In genomic region chr19:23401469-23402135, GRCm38 (mm10) we compare ENCODE assay signal across 9 mouse cellular contexts. TPM values are rescaled to one million over a fixed set of nuclear protein-coding genes. Genes with fewer than 3 reads are reported as not detected.
A peak's percentile ranks its signal among the peaks of the same experiment; 100 is the strongest.
DNase-seq lines count a peak whose midpoint lies in the region; ATAC-seq and TF ChIP-seq lines count a peak whose summit lies in the region.
"Had no signal": no experiment of that assay in that cellular context is flagged by ENCODE, and none has a peak within 500 bp of the region (broad histone marks: within the 10 kb centered on the region; RNA-seq: fewer than 3 reads in every experiment).

No protein-coding gene starts in this region.

- no peak overlapping the region for H3K9ac ChIP-seq in lung, embryonic 16.5 days (ENCODE audit: low read length)
- no peak overlapping the region for H3K9ac ChIP-seq in embryonic facial prominence, embryonic 14.5 days (ENCODE audit: low read depth, low read length)
- no peak overlapping the region for H3K9ac ChIP-seq in stomach, postnatal 0 days (ENCODE audit: low read length)

- ATAC-seq in lung, embryonic 16.5 days (ENCODE audit: low read depth) = peak; percentile 88
- no peak for ATAC-seq in embryonic facial prominence, embryonic 14.5 days (ENCODE audit: low read depth)
- peak; percentile 71; the same call in 1 of the 2 replicates for ATAC-seq in stomach, postnatal 0 days (ENCODE audit: low FRiP score, low TSS enrichment)

- peak overlapping the region; percentile 15; the same call in 1 of the 2 replicates for H3K27ac ChIP-seq in lung, embryonic 16.5 days (ENCODE audit: low read length)
- no peak overlapping the region for H3K27ac ChIP-seq in embryonic facial prominence, embryonic 14.5 days (replicated peaks; ENCODE audit: low read depth, low read length)
- peak overlapping the region; percentile 53; the same call in 1 of the 2 replicates for H3K27ac ChIP-seq in stomach, postnatal 0 days (replicated peaks)
- H3K27ac ChIP-seq: left cerebral cortex, adult 2 months had no signal

- H3K4me2 ChIP-seq in lung, embryonic 16.5 days (ENCODE audit: low read depth, low read length) = no peak overlapping the region
- H3K4me2 ChIP-seq in embryonic facial prominence, embryonic 14.5 days (ENCODE audit: low read depth, low read length) = no peak overlapping the region
- H3K4me2 ChIP-seq in stomach, postnatal 0 days (replicated peaks; ENCODE audit: low read depth) = no peak overlapping the region

- no peak for DNase-seq in lung, adult 2 months
- peak; percentile 42 for DNase-seq in embryonic facial prominence, embryonic 14.5 days (ENCODE audit: low spot score)
- peak; percentile 59 to 70 for DNase-seq in kidney, postnatal 4 days
- no peak for DNase-seq in stomach, postnatal 0 days (ENCODE audit: low spot score)
- DNase-seq in right cerebral cortex, postnatal 4 days = no peak
- DNase-seq in c-Kit-positive CD71-positive TER-119-positive erythroid progenitor cells, embryonic 14.5 days (ENCODE audit: low spot score) = no peak
- no peak for DNase-seq in cerebellum, adult 11-12 months

- no peaks in the 10 kb centered on the region for H3K36me3 ChIP-seq in lung, embryonic 16.5 days (ENCODE audit: control insufficient read depth, insufficient read depth, low read length)
- H3K36me3 ChIP-seq in embryonic facial prominence, embryonic 14.5 days (ENCODE audit: control insufficient read depth, insufficient read depth, low read length) = no peaks in the 10 kb centered on the region
- no peaks in the 10 kb centered on the region for H3K36me3 ChIP-seq in stomach, postnatal 0 days (ENCODE audit: control insufficient read depth, insufficient read depth, low read length)

- 40% methylated on average over 12 of the region's 12 CpGs for WGBS in lung, embryonic 16.5 days
- WGBS in lung, adult 2 months = 50% methylated on average over 12 of the region's 12 CpGs
- 56% methylated on average over 12 of the region's 12 CpGs for WGBS in embryonic facial prominence, embryonic 14.5 days
- WGBS in stomach, postnatal 0 days = 35% methylated on average over 12 of the region's 12 CpGs

- H3K4me1 ChIP-seq in lung, embryonic 16.5 days (replicated peaks; ENCODE audit: control insufficient read depth, insufficient read depth, low read length) = peaks cover 6% of the 10 kb centered on the region; the same call in 1 of the 2 replicates
- H3K4me1 ChIP-seq in lung, adult 2 months (ENCODE audit: control insufficient read depth, insufficient read depth, low read length) = peaks cover 2% of the 10 kb centered on the region; the same call in 1 of the 2 replicates
- 0 out of 2 replicates have a peak, but pooled peaks cover 3% of the 10 kb centered on the region for H3K4me1 ChIP-seq in embryonic facial prominence, embryonic 14.5 days (ENCODE audit: control insufficient read depth, insufficient read depth, low read length)
- no peaks in the 10 kb centered on the region for H3K4me1 ChIP-seq in stomach, postnatal 0 days (replicated peaks; ENCODE audit: control insufficient read depth, insufficient read depth)

- TF ChIP-seq CTCF in lung, adult 2 months (IDR thresholded peaks at IDR 0.05; ENCODE audit: insufficient read depth, low read length) = no peak
- TF ChIP-seq CTCF in stomach, postnatal 0 days (IDR thresholded peaks at IDR 0.05; ENCODE audit: low read depth) = no peak

- no peaks in the 10 kb centered on the region for H3K9me3 ChIP-seq in lung, embryonic 16.5 days (ENCODE audit: control insufficient read depth, low read length)
- H3K9me3 ChIP-seq in embryonic facial prominence, embryonic 14.5 days (ENCODE audit: control insufficient read depth, low read length) = no peaks in the 10 kb centered on the region
- H3K9me3 ChIP-seq in stomach, postnatal 0 days (ENCODE audit: control insufficient read depth, low read length) = no peaks in the 10 kb centered on the region

- H3K4me3 ChIP-seq in lung, embryonic 16.5 days (ENCODE audit: low read length) = no peak overlapping the region
- no peak overlapping the region for H3K4me3 ChIP-seq in lung, adult 2 months (replicated peaks; ENCODE audit: extremely low read depth, low read depth, low read length)
- no peak overlapping the region for H3K4me3 ChIP-seq in embryonic facial prominence, embryonic 14.5 days (ENCODE audit: low read depth, low read length)
- H3K4me3 ChIP-seq in stomach, postnatal 0 days (ENCODE audit: low read depth, low read length) = no peak overlapping the region
- H3K4me3 ChIP-seq: left cerebral cortex, adult 2 months had no signal

- TF ChIP-seq EP300 in stomach, postnatal 0 days (optimal IDR thresholded peaks at IDR 0.05) = no peak

- no peak for TF ChIP-seq POLR2A in lung, adult 2 months (IDR thresholded peaks at IDR 0.05; ENCODE audit: borderline replicate concordance, extremely low read depth, low read depth, low read length)

- no peaks in the 10 kb centered on the region for H3K27me3 ChIP-seq in lung, embryonic 16.5 days (ENCODE audit: control insufficient read depth, insufficient read depth, low read depth, low read length)
- no peaks in the 10 kb centered on the region for H3K27me3 ChIP-seq in embryonic facial prominence, embryonic 14.5 days (replicated peaks; ENCODE audit: control insufficient read depth, insufficient read depth, low read length)
- H3K27me3 ChIP-seq in stomach, postnatal 0 days (ENCODE audit: control insufficient read depth, insufficient read depth, low read length) = no peaks in the 10 kb centered on the region

RNA-seq across cellular contexts. Expression of gene Mamdc2, which starts 46.6 kb away (rescaled TPM):
- 4.6 and 5.2 TPM in 2 replicates for polyA plus RNA-seq in lung, embryonic 16.5 days (2015; fragmentation: Nextera tagmentation; extraction: Ambion mirVana)
- polyA plus RNA-seq in lung, adult 2 months (2012; rRNA removed) = 68.2 and 75.8 TPM in 2 replicates
- polyA plus RNA-seq in embryonic facial prominence, embryonic 14.5 days (2014; fragmentation: Nextera tagmentation; extraction: Ambion mirVana) = 5.6 and 7.5 TPM in 2 replicates
- polyA plus RNA-seq in stomach, postnatal 0 days (2015; fragmentation: Nextera tagmentation; extraction: Ambion mirVana) = 3.9 and 5.1 TPM in 2 replicates

Comparison
In these comparisons a context has a peak if more than half of its experiments do, and no peak if none do; other contexts are left out.
1. DNase-seq: peak in embryonic facial prominence, embryonic 14.5 days (single experiment) and kidney, postnatal 4 days (2 of 2); none in lung, adult 2 months (single experiment), stomach, postnatal 0 days (single experiment), right cerebral cortex, postnatal 4 days (single experiment), c-Kit-positive CD71-positive TER-119-positive erythroid progenitor cells, embryonic 14.5 days (single experiment) and cerebellum, adult 11-12 months (single experiment).